ENCODE assay signal across 24 mouse cellular contexts in genomic region chr15:77237661-77238060, GRCm38 (mm10).
DNase-seq lines count a peak whose midpoint lies in the region; ATAC-seq and TF ChIP-seq lines count a peak whose summit lies in the region.
"Had no signal": no experiment of that assay in that cellular context is flagged by ENCODE, and none has a peak within 500 bp of the region (broad histone marks: within the 10 kb centered on the region; RNA-seq: fewer than 3 reads in every experiment).

No protein-coding gene starts in this region.

- H3K4me1 ChIP-seq in intestine, postnatal 0 days (replicated peaks; ENCODE audit: control insufficient read depth, insufficient read depth, low read length) = no peaks in the 10 kb centered on the region; the same call in 1 of the 2 replicates
- peaks cover 31% of the 10 kb centered on the region for H3K4me1 ChIP-seq in intestine, embryonic 15.5 days (replicated peaks)
- H3K4me1 ChIP-seq in midbrain, postnatal 0 days (ENCODE audit: insufficient read depth, low read length) = peaks cover 8% of the 10 kb centered on the region; the same call in 1 of the 2 replicates
- no peaks in the 10 kb centered on the region for H3K4me1 ChIP-seq in midbrain, embryonic 11.5 days (ENCODE audit: control insufficient read depth, insufficient read depth, low read length)

- no peak overlapping the region for H3K27ac ChIP-seq in intestine, postnatal 0 days (ENCODE audit: low read depth, low read length)
- H3K27ac ChIP-seq in intestine, embryonic 15.5 days = no peak overlapping the region
- no peak overlapping the region for H3K27ac ChIP-seq in midbrain, postnatal 0 days (ENCODE audit: low read depth, low read length)
- no peak overlapping the region for H3K27ac ChIP-seq in midbrain, embryonic 11.5 days (ENCODE audit: low read depth, low read length)
- H3K27ac ChIP-seq: embryonic facial prominence, embryonic 12.5 days; hindbrain, embryonic 14.5 days; limb, embryonic 12.5 days; liver, embryonic 15.5 days; midbrain, embryonic 12.5 days; neural tube, embryonic 13.5 days had no signal

- H3K9ac ChIP-seq in intestine, postnatal 0 days (ENCODE audit: low read depth, low read length) = no peak overlapping the region
- H3K9ac ChIP-seq in intestine, embryonic 15.5 days = no peak overlapping the region
- no peak overlapping the region for H3K9ac ChIP-seq in midbrain, postnatal 0 days (replicated peaks; ENCODE audit: low read length, poor library complexity, severe bottlenecking)
- H3K9ac ChIP-seq in midbrain, embryonic 11.5 days (ENCODE audit: low read length) = no peak overlapping the region
- H3K9ac ChIP-seq: embryonic facial prominence, embryonic 12.5 days; hindbrain, embryonic 14.5 days; limb, embryonic 12.5 days; liver, embryonic 15.5 days; lung, embryonic 14.5 days; midbrain, embryonic 12.5 days; neural tube, embryonic 13.5 days had no signal

- no peak for ATAC-seq in intestine, postnatal 0 days
- ATAC-seq in intestine, embryonic 15.5 days = no peak
- no peak for ATAC-seq in midbrain, postnatal 0 days (ENCODE audit: low FRiP score)
- no peak for ATAC-seq in midbrain, embryonic 11.5 days (ENCODE audit: low FRiP score)
- ATAC-seq: activated CD4-positive, CD25-positive, alpha-beta regulatory T cell, adult 4 months; forebrain, embryonic 16.5 days had no signal

- 51% methylated on average over 1 of the region's 1 CpGs for WGBS in intestine, postnatal 0 days
- 44% methylated on average over 1 of the region's 1 CpGs for WGBS in intestine, embryonic 15.5 days
- WGBS in midbrain, postnatal 0 days = 46% methylated on average over 1 of the region's 1 CpGs
- WGBS in midbrain, embryonic 11.5 days = 46% methylated on average over 1 of the region's 1 CpGs

- no peaks in the 10 kb centered on the region for H3K27me3 ChIP-seq in intestine, postnatal 0 days (replicated peaks; ENCODE audit: control insufficient read depth, insufficient read depth, low read length)
- no peaks in the 10 kb centered on the region for H3K27me3 ChIP-seq in intestine, embryonic 15.5 days (replicated peaks)
- no peaks in the 10 kb centered on the region for H3K27me3 ChIP-seq in midbrain, postnatal 0 days (ENCODE audit: insufficient read depth, low read length)
- no peaks in the 10 kb centered on the region for H3K27me3 ChIP-seq in midbrain, embryonic 11.5 days (ENCODE audit: control insufficient read depth, insufficient read depth, low read length)
- H3K27me3 ChIP-seq: embryonic facial prominence, embryonic 12.5 days; limb, embryonic 12.5 days; liver, embryonic 15.5 days; midbrain, embryonic 12.5 days; neural tube, embryonic 13.5 days had no signal

- no peak overlapping the region for H3K4me2 ChIP-seq in intestine, postnatal 0 days (replicated peaks; ENCODE audit: low read depth)
- H3K4me2 ChIP-seq in intestine, embryonic 15.5 days (replicated peaks) = no peak overlapping the region
- no peak overlapping the region for H3K4me2 ChIP-seq in midbrain, postnatal 0 days (ENCODE audit: low read depth, low read length, poor library complexity, severe bottlenecking)
- no peak overlapping the region for H3K4me2 ChIP-seq in midbrain, embryonic 11.5 days
- H3K4me2 ChIP-seq: embryonic facial prominence, embryonic 12.5 days; hindbrain, embryonic 14.5 days; limb, embryonic 12.5 days; liver, embryonic 15.5 days; lung, embryonic 14.5 days; midbrain, embryonic 12.5 days; neural tube, embryonic 13.5 days had no signal

- DNase-seq in heart, adult 11 months = peak; percentile 86
- DNase-seq in heart, adult 18-20 months = no peak
- no peak for DNase-seq in midbrain, postnatal 0 days (ENCODE audit: low spot score)
- DNase-seq in midbrain, embryonic 11.5 days (ENCODE audit: low spot score, missing footprints) = no peak
- no peak for DNase-seq in retina, embryonic 14.5 days (ENCODE audit: low spot score)
- DNase-seq: adrenal gland, adult 8-10 months; cerebellum, adult 9-10 months; cerebellum, postnatal 36 days; gastrocnemius, postnatal 10 days; kidney, adult 2 months; kidney, postnatal 4 days; lung, embryonic 14.5 days; thymus, postnatal 4 days had no signal

- no peak overlapping the region for H3K4me3 ChIP-seq in intestine, postnatal 0 days (ENCODE audit: low read depth, low read length)
- H3K4me3 ChIP-seq in intestine, embryonic 15.5 days (replicated peaks) = no peak overlapping the region
- H3K4me3 ChIP-seq in midbrain, postnatal 0 days (ENCODE audit: low read depth, low read length) = no peak overlapping the region
- H3K4me3 ChIP-seq in midbrain, embryonic 11.5 days (ENCODE audit: low read depth, low read length) = no peak overlapping the region
- H3K4me3 ChIP-seq: embryonic facial prominence, embryonic 12.5 days; erythroblast, embryonic 14.5 days; limb, embryonic 12.5 days; liver, embryonic 15.5 days; midbrain, embryonic 12.5 days; neural tube, embryonic 13.5 days had no signal

- TF ChIP-seq CTCF in intestine, postnatal 0 days (IDR thresholded peaks at IDR 0.05; ENCODE audit: low read depth) = 0 out of 2 replicates have a peak, but pooled peaks have one; percentile 19
- TF ChIP-seq CTCF in midbrain, postnatal 0 days (IDR thresholded peaks at IDR 0.05) = peak; percentile 39

- no peaks in the 10 kb centered on the region for H3K9me3 ChIP-seq in intestine, postnatal 0 days (ENCODE audit: control insufficient read depth)
- H3K9me3 ChIP-seq in intestine, embryonic 15.5 days = no peaks in the 10 kb centered on the region
- no peaks in the 10 kb centered on the region for H3K9me3 ChIP-seq in midbrain, postnatal 0 days (ENCODE audit: low read length)
- H3K9me3 ChIP-seq in midbrain, embryonic 11.5 days (ENCODE audit: control insufficient read depth, low read length) = no peaks in the 10 kb centered on the region
- H3K9me3 ChIP-seq: embryonic facial prominence, embryonic 12.5 days; limb, embryonic 12.5 days; liver, embryonic 15.5 days; midbrain, embryonic 12.5 days; neural tube, embryonic 13.5 days had no signal

- no peaks in the 10 kb centered on the region for H3K36me3 ChIP-seq in intestine, postnatal 0 days (ENCODE audit: control insufficient read depth, insufficient read depth)
- H3K36me3 ChIP-seq in intestine, embryonic 15.5 days = no peaks in the 10 kb centered on the region
- no peaks in the 10 kb centered on the region for H3K36me3 ChIP-seq in midbrain, postnatal 0 days (ENCODE audit: insufficient read depth, low read length)
- H3K36me3 ChIP-seq in midbrain, embryonic 11.5 days (ENCODE audit: control insufficient read depth, insufficient read depth, low read length) = no peaks in the 10 kb centered on the region
- H3K36me3 ChIP-seq: embryonic facial prominence, embryonic 12.5 days; limb, embryonic 12.5 days; liver, embryonic 15.5 days; midbrain, embryonic 12.5 days; neural tube, embryonic 13.5 days had no signal
